Mouse (Mus musculus): ENCODE measurements at regions not wholly inside any gene's neighbourhood (a gene's known extent, or its start where the extent isn't known, plus 50 kb on each side); places are given as distances from the start of the nearest gene placed in this dataset.

DNA sequence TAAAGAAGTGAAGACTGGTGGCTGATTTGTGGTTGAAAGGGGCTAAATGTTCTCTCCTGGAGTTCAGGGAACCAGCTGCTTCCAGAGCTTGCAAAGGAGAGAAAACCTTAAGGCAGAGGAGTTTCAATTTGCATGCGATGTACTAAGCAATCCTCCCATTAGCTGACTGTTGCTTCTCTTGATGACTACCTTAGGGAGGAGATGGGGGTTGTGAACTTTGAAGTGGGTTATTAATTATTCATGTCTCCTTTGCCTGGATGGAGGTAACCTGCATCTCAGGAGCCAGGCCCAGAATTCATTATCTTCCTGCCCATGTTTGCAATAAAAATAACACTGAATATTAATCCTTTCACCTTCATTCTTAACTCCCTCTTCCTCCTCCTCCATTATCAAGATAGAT is 552.0 kb upstream of the Sel1l start:
- H3K4me3 ChIP-seq (ENCODE audit: insufficient read depth, low read depth, low read length) = no peak overlapping the region
- DNase-seq = no peak
- WGBS = 35% methylated on average over 1 of the region's 1 CpGs
- H3K36me3 ChIP-seq (ENCODE audit: control insufficient read depth, insufficient read depth, low read length) = no peaks in the 10 kb centered on the region
- TF ChIP-seq POLR2A (IDR thresholded peaks at IDR 0.05; ENCODE audit: low read depth, low read length) = no peak
- TF ChIP-seq CTCF (conservative IDR thresholded peaks at IDR 0.05; ENCODE audit: insufficient read depth, insufficient read length, low read depth, low read length) = no peak
- H3K4me1 ChIP-seq (ENCODE audit: control insufficient read depth, insufficient read depth, low read length) = no peaks in the 10 kb centered on the region
- no peak overlapping the region for H3K27ac ChIP-seq (ENCODE audit: insufficient read depth, low read depth, low read length)
- no peaks in the 10 kb centered on the region for H3K27me3 ChIP-seq (replicated peaks; ENCODE audit: control insufficient read depth, insufficient read depth, low read length)

DNA sequence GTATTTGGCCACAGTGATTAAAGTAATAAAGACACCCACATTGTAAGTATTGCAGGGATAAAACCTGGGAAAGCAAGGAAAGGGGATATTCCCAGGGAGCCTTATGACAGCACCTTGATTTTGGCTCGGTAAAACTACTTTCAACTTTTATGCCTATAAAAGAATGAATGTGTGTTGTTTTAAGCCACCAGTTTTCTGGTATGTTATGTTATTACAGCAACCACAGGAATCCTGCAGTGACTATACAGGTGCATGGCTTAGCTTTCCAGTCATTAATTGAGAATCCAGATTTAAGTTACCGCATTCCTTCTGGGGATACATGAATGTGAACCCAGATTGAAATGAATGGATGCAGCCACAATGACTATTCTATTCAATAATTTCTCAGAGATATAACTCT is 537.2 kb upstream of the Sel1l start:
- WGBS = 76% methylated on average over 2 of the region's 2 CpGs
- DNase-seq = no peak
- TF ChIP-seq CTCF (conservative IDR thresholded peaks at IDR 0.05; ENCODE audit: insufficient read depth, insufficient read length, low read depth, low read length) (no peak), POLR2A (IDR thresholded peaks at IDR 0.05; ENCODE audit: low read depth, low read length) (no peak)
- Histone ChIP-seq H3K4me1 (ENCODE audit: control insufficient read depth, insufficient read depth, low read length) (no peaks in the 10 kb centered on the region), H3K4me3 (ENCODE audit: insufficient read depth, low read depth, low read length) (no peak overlapping the region), H3K27me3 (replicated peaks; ENCODE audit: control insufficient read depth, insufficient read depth, low read length) (no peaks in the 10 kb centered on the region), H3K36me3 (ENCODE audit: control insufficient read depth, insufficient read depth, low read length) (no peaks in the 10 kb centered on the region), H3K27ac (ENCODE audit: insufficient read depth, low read depth, low read length) (no peak overlapping the region)

DNA sequence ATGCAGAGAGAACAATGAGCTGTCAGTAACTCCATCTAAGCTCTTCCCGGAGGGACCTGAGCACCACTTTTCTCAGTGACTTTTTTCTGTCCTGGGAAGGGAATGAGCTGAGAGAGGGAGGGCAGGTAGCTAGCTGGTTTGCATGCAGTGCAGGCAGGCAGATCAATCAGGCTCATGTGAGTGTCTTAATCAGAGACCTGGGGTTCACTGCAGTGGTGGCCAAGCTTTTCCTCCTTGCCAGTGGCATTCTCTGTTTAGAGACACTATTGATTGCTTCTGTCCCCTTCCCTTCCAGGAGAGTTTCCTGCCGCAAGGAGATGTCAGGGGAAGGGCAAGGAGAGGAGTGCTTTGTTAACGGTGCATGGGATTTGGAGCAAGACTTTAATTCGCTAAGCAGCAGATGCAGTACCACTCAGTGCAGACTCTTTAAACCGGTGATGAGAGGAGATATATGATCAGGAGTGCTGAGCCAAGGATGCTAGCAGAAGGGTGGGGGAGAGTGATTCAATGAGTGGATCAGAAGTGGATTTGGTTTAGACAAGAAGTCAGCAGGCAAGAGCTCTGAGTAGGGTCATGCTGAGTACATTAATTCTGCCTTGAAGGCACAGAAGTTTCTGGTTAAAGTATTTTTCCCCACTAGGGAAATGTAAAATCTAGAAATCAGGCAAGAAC is 535.4 kb upstream of the Sel1l start:
- no peak for DNase-seq
- TF ChIP-seq POLR2A (IDR thresholded peaks at IDR 0.05; ENCODE audit: low read depth, low read length) = no peak
- no peak for TF ChIP-seq CTCF (conservative IDR thresholded peaks at IDR 0.05; ENCODE audit: insufficient read depth, insufficient read length, low read depth, low read length)
- H3K27ac ChIP-seq (ENCODE audit: insufficient read depth, low read depth, low read length) = no peak overlapping the region
- H3K4me3 ChIP-seq (ENCODE audit: insufficient read depth, low read depth, low read length) = no peak overlapping the region
- WGBS = 23% methylated on average over 5 of the region's 5 CpGs
- H3K4me1 ChIP-seq (ENCODE audit: control insufficient read depth, insufficient read depth, low read length) = no peaks in the 10 kb centered on the region
- no peaks in the 10 kb centered on the region for H3K27me3 ChIP-seq (replicated peaks; ENCODE audit: control insufficient read depth, insufficient read depth, low read length)
- H3K36me3 ChIP-seq (ENCODE audit: control insufficient read depth, insufficient read depth, low read length) = no peaks in the 10 kb centered on the region

DNA sequence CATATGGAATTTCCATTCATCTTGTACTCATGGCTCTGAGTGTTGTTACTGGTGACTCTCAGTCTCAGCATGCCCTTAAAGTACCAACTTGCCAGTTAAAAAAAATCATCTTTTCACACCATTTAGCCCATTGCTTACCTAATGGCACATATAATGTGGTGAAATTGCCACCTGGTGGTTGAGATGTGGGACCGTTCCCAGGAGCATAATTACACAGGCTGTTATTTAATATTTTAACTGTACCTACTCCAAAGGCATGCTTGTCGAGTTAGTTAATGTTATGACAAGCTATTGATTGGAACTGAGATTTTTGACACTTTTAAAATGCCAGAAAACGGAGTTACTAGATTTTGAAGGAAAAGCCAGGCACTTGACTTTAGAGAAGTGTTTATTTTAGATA is 530.2 kb upstream of the Sel1l start:
- Histone ChIP-seq H3K4me3 (ENCODE audit: insufficient read depth, low read depth, low read length) (no peak overlapping the region), H3K4me1 (ENCODE audit: control insufficient read depth, insufficient read depth, low read length) (no peaks in the 10 kb centered on the region), H3K36me3 (ENCODE audit: control insufficient read depth, insufficient read depth, low read length) (no peaks in the 10 kb centered on the region), H3K27me3 (replicated peaks; ENCODE audit: control insufficient read depth, insufficient read depth, low read length) (no peaks in the 10 kb centered on the region), H3K27ac (ENCODE audit: insufficient read depth, low read depth, low read length) (no peak overlapping the region)
- no peak for TF ChIP-seq POLR2A (IDR thresholded peaks at IDR 0.05; ENCODE audit: low read depth, low read length)
- TF ChIP-seq CTCF (conservative IDR thresholded peaks at IDR 0.05; ENCODE audit: insufficient read depth, insufficient read length, low read depth, low read length) = no peak
- 37% methylated on average over 3 of the region's 3 CpGs for WGBS
- DNase-seq = peak; percentile 7

DNA sequence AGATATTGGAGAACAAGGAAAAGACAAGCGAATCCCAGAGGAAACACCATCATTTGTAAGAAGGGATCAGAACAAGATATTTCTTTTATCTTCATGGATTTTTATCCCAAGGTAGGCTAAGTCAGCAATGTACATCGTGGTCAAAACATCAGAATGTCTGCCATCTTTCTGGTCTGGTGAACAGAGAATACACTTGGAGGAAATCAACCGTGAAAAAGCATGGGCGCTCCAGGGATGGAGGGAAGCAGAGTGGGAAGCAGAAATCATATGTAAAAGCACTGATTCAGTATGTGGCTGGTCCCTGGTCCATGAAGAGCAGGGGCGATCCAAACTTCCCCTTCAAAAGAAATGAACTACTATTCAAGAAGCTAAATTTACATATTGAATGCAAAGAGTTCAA is 517.0 kb upstream of the Sel1l start:
- WGBS = 57% methylated on average over 5 of the region's 5 CpGs
- no peak overlapping the region for H3K4me3 ChIP-seq (ENCODE audit: insufficient read depth, low read depth, low read length)
- H3K36me3 ChIP-seq (ENCODE audit: control insufficient read depth, insufficient read depth, low read length) = no peaks in the 10 kb centered on the region
- DNase-seq = no peak
- H3K27me3 ChIP-seq (replicated peaks; ENCODE audit: control insufficient read depth, insufficient read depth, low read length) = no peaks in the 10 kb centered on the region
- TF ChIP-seq POLR2A (IDR thresholded peaks at IDR 0.05; ENCODE audit: low read depth, low read length) (no peak), CTCF (conservative IDR thresholded peaks at IDR 0.05; ENCODE audit: insufficient read depth, insufficient read length, low read depth, low read length) (no peak)
- H3K4me1 ChIP-seq (ENCODE audit: control insufficient read depth, insufficient read depth, low read length) = no peaks in the 10 kb centered on the region
- H3K27ac ChIP-seq (ENCODE audit: insufficient read depth, low read depth, low read length) = no peak overlapping the region

DNA sequence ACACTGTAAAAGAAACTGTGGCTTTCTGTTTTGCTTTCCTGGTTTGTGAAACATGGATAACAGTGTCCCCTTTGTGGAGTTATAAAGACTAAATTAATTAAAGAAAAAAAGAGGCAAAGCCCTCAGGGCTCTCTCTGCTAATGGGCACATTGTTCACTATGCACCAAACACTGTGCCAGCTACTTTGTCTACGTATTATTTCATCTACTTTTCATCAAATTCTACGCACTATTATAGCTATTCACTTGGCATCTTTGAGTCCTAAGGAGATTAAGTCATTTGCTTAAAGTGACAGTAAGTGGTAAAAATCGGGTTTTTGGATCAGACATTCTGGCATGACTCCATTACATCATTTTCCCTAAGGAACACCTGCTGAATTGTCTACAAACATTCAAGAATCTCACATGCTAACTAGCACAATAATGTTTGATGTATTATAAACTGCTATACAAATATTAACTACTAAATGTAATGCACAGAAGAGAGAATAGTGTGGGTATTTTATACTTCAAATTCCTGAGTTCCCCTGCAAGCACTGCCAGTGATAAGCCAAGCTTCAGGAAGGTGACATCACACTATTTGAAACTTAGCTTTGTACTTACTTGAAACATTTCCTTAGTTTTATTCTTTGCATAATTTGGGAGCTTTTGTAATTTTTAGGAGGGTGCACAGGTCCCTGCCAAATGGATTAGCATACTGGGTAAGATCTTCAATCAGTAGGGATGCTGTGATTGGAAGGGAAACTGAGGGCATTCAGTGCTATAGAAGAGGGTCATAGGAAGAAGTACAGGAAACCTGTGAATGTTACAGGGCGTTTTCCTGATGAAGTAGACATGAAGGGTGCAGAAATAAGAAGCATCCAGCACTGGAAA is 504.7 kb upstream of the Sel1l start:
- WGBS = 68% methylated on average over 4 of the region's 4 CpGs
- H3K27ac ChIP-seq (ENCODE audit: insufficient read depth, low read depth, low read length) = no peak overlapping the region
- DNase-seq = no peak
- no peaks in the 10 kb centered on the region for H3K36me3 ChIP-seq (ENCODE audit: control insufficient read depth, insufficient read depth, low read length)
- H3K4me3 ChIP-seq (ENCODE audit: insufficient read depth, low read depth, low read length) = no peak overlapping the region
- no peaks in the 10 kb centered on the region for H3K27me3 ChIP-seq (replicated peaks; ENCODE audit: control insufficient read depth, insufficient read depth, low read length)
- H3K4me1 ChIP-seq (ENCODE audit: control insufficient read depth, insufficient read depth, low read length) = no peaks in the 10 kb centered on the region
- no peak for TF ChIP-seq CTCF (conservative IDR thresholded peaks at IDR 0.05; ENCODE audit: insufficient read depth, insufficient read length, low read depth, low read length)
- no peak for TF ChIP-seq POLR2A (IDR thresholded peaks at IDR 0.05; ENCODE audit: low read depth, low read length)

DNA sequence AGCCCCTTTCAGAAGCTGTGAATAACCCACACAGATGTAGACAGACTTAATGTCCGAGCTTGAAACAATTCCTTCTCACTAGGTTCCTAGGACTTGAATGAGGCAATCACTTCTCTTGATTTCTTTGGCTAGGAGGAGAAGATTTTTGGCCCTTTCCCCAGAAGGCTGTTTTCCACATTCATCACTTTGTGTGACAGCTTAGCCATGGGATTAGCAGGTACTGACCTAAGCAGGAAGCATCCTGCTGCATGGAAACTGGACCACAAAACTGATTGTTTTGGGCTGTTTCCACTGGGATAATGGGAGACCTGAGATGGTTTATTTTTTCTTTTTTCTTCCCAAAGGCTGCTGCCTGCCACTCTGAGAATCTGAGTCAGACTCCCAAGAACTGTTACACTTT is 469.3 kb upstream of the Sel1l start:
- no peak for DNase-seq

More for the DNA sequence above, 469.3 kb upstream of the Sel1l start:
- H3K27me3 ChIP-seq (replicated peaks; ENCODE audit: control insufficient read depth, insufficient read depth, low read length) = no peaks in the 10 kb centered on the region
- no peak for TF ChIP-seq POLR2A (IDR thresholded peaks at IDR 0.05; ENCODE audit: low read depth, low read length)
- WGBS = 49% methylated on average over 1 of the region's 1 CpGs
- H3K4me3 ChIP-seq (ENCODE audit: insufficient read depth, low read depth, low read length) = no peak overlapping the region
- H3K36me3 ChIP-seq (ENCODE audit: control insufficient read depth, insufficient read depth, low read length) = no peaks in the 10 kb centered on the region
- no peak overlapping the region for H3K27ac ChIP-seq (ENCODE audit: insufficient read depth, low read depth, low read length)
- no peaks in the 10 kb centered on the region for H3K4me1 ChIP-seq (ENCODE audit: control insufficient read depth, insufficient read depth, low read length)
